Mouse (Mus musculus) spleen, adult 2 months (tissue): ENCODE measurements around the gene 4930558K02Rik. TPM values are rescaled to one million over a fixed set of nuclear protein-coding genes. Genes with fewer than 3 reads are reported as not detected.

ENCODE experiments used
- DNase-seq, 2 experiments: peaks; one replicate each; pipeline versions ENCODE4 v3.0.0 to v3.0.0-alpha.2; 2012 to 2021; ENCODE audit warnings: low spot score in 2 of 2, low read depth in 1 of 2
- H3K27ac ChIP-seq: fragments of 200-500 bp; 2 replicates; pipeline ENCODE4 v1.5.1; 2012; ENCODE audit warnings: low read length, inconsistent platforms; ENCODE audit not compliant: insufficient read depth
- H3K27me3 ChIP-seq: fragments of 200-500 bp; 2 replicates; pipeline ENCODE4 v1.6.1; 2012; ENCODE audit warnings: mild to moderate bottlenecking, moderate library complexity, low read length, inconsistent platforms; ENCODE audit not compliant: control insufficient read depth, insufficient read depth
- H3K36me3 ChIP-seq: fragments of 200-500 bp; 2 replicates; pipeline ENCODE4 v1.6.1; 2012; ENCODE audit warnings: mild to moderate bottlenecking, low read length, inconsistent platforms; ENCODE audit not compliant: control insufficient read depth, insufficient read depth
- H3K4me1 ChIP-seq: fragments of 200-500 bp; 2 replicates; pipeline ENCODE4 v1.6.1; 2011; ENCODE audit warnings: inconsistent platforms; ENCODE audit not compliant: control insufficient read depth, insufficient read depth, insufficient read length
- H3K4me3 ChIP-seq: fragments of 200-500 bp; 2 replicates; pipeline ENCODE4 v1.5.1; 2011; ENCODE audit warnings: mild to moderate bottlenecking, inconsistent platforms; ENCODE audit not compliant: insufficient read depth, insufficient read length; ENCODE audit errors: extremely low read depth
- CTCF ChIP-seq: fragments of 200-500 bp; IDR thresholded peaks from 2 replicates; pipeline ENCODE4 v1.5.1; 2011; ENCODE audit warnings: mild to moderate bottlenecking, inconsistent platforms; ENCODE audit not compliant: insufficient read depth, insufficient read length, insufficient replicate concordance; ENCODE audit errors: extremely low read depth
- POLR2A ChIP-seq: fragments of 200-500 bp; IDR thresholded peaks from 2 replicates; pipeline ENCODE4 v1.6.1; 2011; ENCODE audit warnings: low read depth, low read length, inconsistent platforms
- WGBS: fragments of 180-500 bp; shearing (Covaris S2); methylation state at CpG from one replicate; pipeline ENCODE4 v1.1.7; 2018; 5-methylcytosine and 5-hydroxymethylcytosine counted together
- polyA plus RNA-seq: library from polyadenylated mRNA; depleted of rRNA; stranded (reverse); fragments of >200 nt; gene quantifications from 2 replicates; pipeline ENCODE4 v1.2.3, GENCODE M21; 2012; rRNA removed

Gene 4930558K02Rik
- polyA plus RNA-seq, result not detected in 2 replicates

- Histone ChIP-seq H3K27ac (no peak within 1 kb of the TSS), H3K36me3 (no peaks in the 10 kb centered on the region), H3K4me3 (no peak within 1 kb of the TSS), H3K4me1 (no peaks in the 10 kb centered on the region), H3K27me3 (no peaks in the 10 kb centered on the region; the same call in 1 of the 2 replicates)
- WGBS, result 85% methylated on average over 1 of the region's 1 CpGs
- no peak for TF ChIP-seq CTCF
- no peak for TF ChIP-seq POLR2A
- no peak for DNase-seq
Observed at GRCm38 (mm10) chr1:161979536-161979935, at the start of gene 4930558K02Rik. 4930558K02Rik (minus strand) TSS chr1:161979636.

DNA sequence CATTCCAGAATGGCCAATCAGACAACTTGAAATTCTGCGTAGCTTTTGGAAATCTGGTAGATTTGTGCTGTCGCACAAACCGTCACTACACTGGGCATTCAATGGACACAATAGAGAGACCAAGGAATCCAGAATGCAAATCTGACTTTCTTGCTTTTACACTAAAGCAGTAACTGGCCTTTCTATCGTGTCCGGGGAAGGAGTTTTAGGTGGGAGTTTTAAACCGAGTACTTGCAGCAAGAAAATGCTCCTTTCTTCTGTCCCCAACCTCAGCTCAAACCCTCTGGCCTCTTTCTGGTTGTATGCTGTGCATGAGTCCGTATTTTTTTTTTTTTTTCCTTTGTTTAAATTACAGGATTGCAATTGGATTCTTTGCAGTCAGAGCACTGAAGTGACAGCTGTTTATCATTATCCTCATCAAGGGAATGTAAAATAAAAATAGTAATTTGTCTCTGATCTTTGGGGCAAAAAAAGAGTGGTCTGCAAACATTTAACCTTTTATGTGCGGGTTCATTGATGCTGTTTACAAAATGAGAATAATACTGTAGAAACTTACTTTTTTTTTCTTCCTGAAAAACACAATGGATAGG, 44.3 kb upstream of the 4930558K02Rik start:
- TF ChIP-seq CTCF (no peak), POLR2A (no peak)
- H3K27ac ChIP-seq, result no peak overlapping the region
- no peaks in the 10 kb centered on the region for H3K27me3 ChIP-seq
- H3K4me1 ChIP-seq, result no peaks in the 10 kb centered on the region
- H3K36me3 ChIP-seq, result no peaks in the 10 kb centered on the region
- DNase-seq, result no peak
- no peak overlapping the region for H3K4me3 ChIP-seq
- WGBS, result 87% methylated on average over 8 of the region's 8 CpGs

- Histone ChIP-seq H3K27ac (no peak overlapping the region), H3K4me3 (no peak overlapping the region), H3K4me1 (no peaks in the 10 kb centered on the region), H3K27me3 (no peaks in the 10 kb centered on the region), H3K36me3 (no peaks in the 10 kb centered on the region)
- DNase-seq, result no peak
- TF ChIP-seq CTCF (no peak), POLR2A (no peak)
- WGBS, result 86% methylated on average over 4 of the region's 4 CpGs
Observed at GRCm38 (mm10) chr1:162020766-162021165, 41.3 kb upstream of the 4930558K02Rik start.

DNA sequence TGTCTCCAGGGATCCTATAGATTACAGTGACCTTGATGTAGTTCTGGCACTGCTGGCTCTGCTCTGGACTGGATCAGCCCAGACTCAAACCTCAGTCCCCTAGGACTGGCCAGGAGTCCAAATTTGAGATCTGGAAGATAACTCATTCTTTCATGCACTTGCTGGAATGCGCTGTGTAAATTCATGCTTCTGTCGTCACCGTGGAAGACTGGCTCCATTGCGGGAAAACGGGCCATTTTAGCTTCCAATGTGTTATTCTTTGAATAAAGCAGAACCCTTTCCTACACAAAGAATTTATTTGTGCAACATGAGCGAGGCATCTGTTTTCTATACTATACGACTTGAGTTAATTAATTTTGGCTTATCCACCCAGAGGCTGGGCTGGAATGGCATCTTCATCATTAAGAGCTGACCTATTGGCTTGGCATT, 40.9 kb upstream of the 4930558K02Rik start:
- TF ChIP-seq POLR2A (no peak), CTCF (no peak)
- 93% methylated on average over 7 of the region's 7 CpGs for WGBS
- H3K4me3 ChIP-seq, result no peak overlapping the region
- DNase-seq, result no peak
- H3K27ac ChIP-seq, result no peak overlapping the region
- no peaks in the 10 kb centered on the region for H3K4me1 ChIP-seq
- no peaks in the 10 kb centered on the region for H3K27me3 ChIP-seq
- no peaks in the 10 kb centered on the region for H3K36me3 ChIP-seq

GRCm38 (mm10) chr1:162018601-162018977, 39.2 kb upstream of the 4930558K02Rik start:
- Histone ChIP-seq H3K4me1 (no peaks in the 10 kb centered on the region), H3K27ac (no peak overlapping the region), H3K36me3 (no peaks in the 10 kb centered on the region), H3K4me3 (no peak overlapping the region), H3K27me3 (no peaks in the 10 kb centered on the region)
- WGBS, result 84% methylated on average over 6 of the region's 6 CpGs
- no peak for DNase-seq
- TF ChIP-seq CTCF (no peak), POLR2A (no peak)

DNA sequence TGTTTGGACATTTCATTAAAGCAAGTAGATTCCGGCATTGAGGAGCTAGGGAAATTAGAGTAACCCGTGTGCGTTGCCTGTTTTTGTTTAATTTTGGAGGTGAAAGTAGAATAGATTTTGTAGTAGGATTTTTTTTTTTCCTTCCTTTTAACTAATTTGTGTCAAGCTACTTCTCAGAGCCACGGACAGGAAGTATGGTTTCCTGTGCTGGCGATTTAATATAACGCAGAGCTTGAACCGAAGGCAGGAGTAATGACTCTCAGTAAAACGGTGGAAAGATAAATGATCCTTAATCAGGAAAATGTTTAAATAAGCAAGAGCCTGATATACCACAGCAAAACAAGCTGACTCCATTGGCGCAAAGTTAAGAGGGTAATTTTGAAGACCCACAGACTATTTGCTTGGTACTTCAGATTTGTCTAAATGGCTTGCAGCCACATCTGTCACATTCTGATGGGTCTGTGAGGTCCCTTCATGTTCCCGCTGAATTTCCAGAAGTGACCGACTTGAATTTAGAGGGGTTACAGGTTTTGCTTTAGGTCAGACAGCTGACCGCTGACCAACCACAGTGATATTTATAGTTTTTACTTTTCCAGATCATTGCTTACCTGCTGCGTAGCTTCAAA, 38.7 kb upstream of the 4930558K02Rik start:
- WGBS, result 19% methylated on average over 13 of the region's 13 CpGs
- Histone ChIP-seq H3K27me3 (no peaks in the 10 kb centered on the region), H3K27ac (no peak overlapping the region), H3K4me3 (no peak overlapping the region), H3K4me1 (no peaks in the 10 kb centered on the region), H3K36me3 (no peaks in the 10 kb centered on the region)
- DNase-seq, result no peak
- no peak for TF ChIP-seq CTCF
- no peak for TF ChIP-seq POLR2A

DNA sequence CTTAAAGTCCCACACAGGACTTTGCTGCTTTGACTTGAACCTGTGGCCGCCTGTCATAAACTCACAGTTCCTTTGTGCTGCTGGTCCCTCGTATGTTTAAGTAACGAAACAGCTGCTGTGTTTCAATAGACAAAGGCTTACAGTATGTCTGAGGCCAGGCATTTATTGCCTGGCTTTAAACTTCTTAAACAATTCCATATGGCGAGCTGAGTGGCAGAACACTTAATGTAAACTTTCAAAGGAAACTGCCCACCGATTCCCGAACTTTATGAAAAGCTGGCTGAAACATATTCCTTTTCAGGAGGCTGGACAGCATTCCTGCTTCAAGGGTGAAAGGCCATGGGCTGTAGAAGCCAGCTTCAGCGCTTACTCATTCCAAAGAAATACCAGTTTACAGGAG, 37.5 kb upstream of the 4930558K02Rik start:
- WGBS, result 81% methylated on average over 7 of the region's 7 CpGs
- H3K27ac ChIP-seq, result no peak overlapping the region

More for the DNA sequence above, 37.5 kb upstream of the 4930558K02Rik start:
- DNase-seq, result no peak
- TF ChIP-seq POLR2A (no peak), CTCF (no peak)
- H3K27me3 ChIP-seq, result no peaks in the 10 kb centered on the region
- no peaks in the 10 kb centered on the region for H3K4me1 ChIP-seq
- H3K4me3 ChIP-seq, result no peak overlapping the region
- no peaks in the 10 kb centered on the region for H3K36me3 ChIP-seq
